Mouse (Mus musculus): ENCODE measurements around the gene Prx. TPM values are rescaled to one million over a fixed set of nuclear protein-coding genes. Genes with fewer than 3 reads are reported as not detected.

Prx gene
- polyA plus RNA-seq, 1 experiment from 2014 or later = 1.8 TPM

DNA sequence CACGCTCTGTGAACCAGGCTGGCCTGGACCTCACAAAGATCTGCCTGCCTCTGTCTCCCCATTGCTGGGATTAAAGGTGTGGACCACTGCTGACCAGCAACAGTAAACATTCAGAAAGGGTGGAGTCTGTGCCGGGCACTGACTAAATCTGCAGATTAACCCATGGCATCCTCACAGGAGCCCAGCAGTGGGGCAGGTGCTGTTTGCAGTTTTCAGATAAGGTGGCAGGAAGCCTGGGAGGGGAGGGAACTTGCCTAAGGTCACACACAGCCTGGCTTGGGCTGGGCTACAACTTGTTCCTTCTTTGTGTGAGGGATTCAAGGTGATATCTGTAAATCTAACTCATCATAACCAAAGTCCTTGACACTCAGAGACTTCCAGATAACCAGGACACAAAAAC is 41.4 kb downstream of the Prx start:
- Histone ChIP-seq H3K4me3 (ENCODE audit: low read length) (no peak overlapping the region), H3K9me3 (ENCODE audit: control insufficient read depth, low read length) (no peaks in the 10 kb centered on the region), H3K4me2 (ENCODE audit: low read length) (no peak overlapping the region), H3K9ac (ENCODE audit: low read depth, low read length) (no peak overlapping the region), H3K36me3 (ENCODE audit: control insufficient read depth, insufficient read depth, low read length) (peaks cover 27% of the 10 kb centered on the region), H3K27me3 (replicated peaks; ENCODE audit: control insufficient read depth, insufficient read depth, low read length) (no peaks in the 10 kb centered on the region), H3K27ac (ENCODE audit: low read depth, low read length) (no peak overlapping the region), H3K4me1 (ENCODE audit: control insufficient read depth, insufficient read depth, low read depth, low read length) (peaks cover 7% of the 10 kb centered on the region)
- 89% methylated on average over 2 of the region's 2 CpGs for WGBS
- no peak for ATAC-seq

DNA sequence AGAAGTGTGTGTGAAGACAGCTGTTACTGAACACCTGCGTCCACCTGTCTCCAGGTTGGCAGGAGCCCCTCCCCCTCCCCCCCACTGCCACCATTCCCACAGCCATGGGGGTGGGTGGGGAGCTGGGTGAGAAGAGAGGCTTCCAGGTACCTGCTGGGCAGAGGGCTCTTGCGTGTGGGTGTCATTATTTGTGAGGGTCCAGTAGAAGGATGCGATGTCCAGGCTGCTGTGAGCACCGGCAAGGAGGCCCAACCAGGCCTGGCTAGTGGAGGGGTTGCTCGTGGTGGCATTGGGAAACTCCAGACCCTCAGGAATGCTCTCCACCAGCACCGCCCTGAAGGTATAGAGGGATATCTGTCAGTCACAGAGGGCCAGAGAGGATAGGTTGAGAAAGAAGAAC is 41.8 kb downstream of the Prx start:
- 88% methylated on average over 6 of the region's 6 CpGs for WGBS
- ATAC-seq = no peak
- no peak overlapping the region for H3K27ac ChIP-seq (ENCODE audit: low read depth, low read length)
- H3K4me3 ChIP-seq (ENCODE audit: low read length) = no peak overlapping the region
- no peak overlapping the region for H3K9ac ChIP-seq (ENCODE audit: low read depth, low read length)
- H3K4me2 ChIP-seq (ENCODE audit: low read length) = no peak overlapping the region
- no peaks in the 10 kb centered on the region for H3K27me3 ChIP-seq (replicated peaks; ENCODE audit: control insufficient read depth, insufficient read depth, low read length)
- peaks cover 23% of the 10 kb centered on the region for H3K36me3 ChIP-seq (ENCODE audit: control insufficient read depth, insufficient read depth, low read length)
- no peaks in the 10 kb centered on the region for H3K9me3 ChIP-seq (ENCODE audit: control insufficient read depth, low read length)
- peaks cover 7% of the 10 kb centered on the region for H3K4me1 ChIP-seq (ENCODE audit: control insufficient read depth, insufficient read depth, low read depth, low read length)

DNA sequence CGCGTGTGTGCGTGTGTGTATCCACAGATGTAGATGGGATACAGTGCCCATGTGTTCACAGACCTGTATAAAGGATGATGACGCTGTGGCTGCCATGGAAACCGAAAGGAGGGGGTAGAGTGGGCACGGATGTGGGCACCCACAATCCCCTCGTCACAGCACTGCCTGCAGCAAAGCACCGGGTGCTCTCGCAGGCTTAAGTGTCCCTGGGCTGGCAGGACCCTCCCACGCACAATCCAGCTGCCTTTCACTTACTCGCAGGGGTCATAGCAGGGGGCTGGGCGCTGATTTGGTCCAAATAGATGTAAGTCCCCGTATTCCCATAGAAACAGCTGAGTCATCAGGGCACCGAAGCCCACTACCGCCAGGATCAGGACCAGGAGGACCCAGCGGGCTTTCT is 42.3 kb downstream of the Prx start:
- Histone ChIP-seq H3K4me2 (ENCODE audit: low read length) (peak overlapping the region; percentile 71), H3K4me1 (ENCODE audit: control insufficient read depth, insufficient read depth, low read depth, low read length) (peaks cover 7% of the 10 kb centered on the region), H3K9me3 (ENCODE audit: control insufficient read depth, low read length) (no peaks in the 10 kb centered on the region), H3K27me3 (replicated peaks; ENCODE audit: control insufficient read depth, insufficient read depth, low read length) (no peaks in the 10 kb centered on the region), H3K36me3 (ENCODE audit: control insufficient read depth, insufficient read depth, low read length) (peaks cover 18% of the 10 kb centered on the region), H3K9ac (ENCODE audit: low read depth, low read length) (peak overlapping the region; percentile 50), H3K4me3 (ENCODE audit: low read length) (peak overlapping the region; percentile 61), H3K27ac (ENCODE audit: low read depth, low read length) (no peak overlapping the region)
- peak; percentile 66 for ATAC-seq
- 57% methylated on average over 16 of the region's 16 CpGs for WGBS

DNA sequence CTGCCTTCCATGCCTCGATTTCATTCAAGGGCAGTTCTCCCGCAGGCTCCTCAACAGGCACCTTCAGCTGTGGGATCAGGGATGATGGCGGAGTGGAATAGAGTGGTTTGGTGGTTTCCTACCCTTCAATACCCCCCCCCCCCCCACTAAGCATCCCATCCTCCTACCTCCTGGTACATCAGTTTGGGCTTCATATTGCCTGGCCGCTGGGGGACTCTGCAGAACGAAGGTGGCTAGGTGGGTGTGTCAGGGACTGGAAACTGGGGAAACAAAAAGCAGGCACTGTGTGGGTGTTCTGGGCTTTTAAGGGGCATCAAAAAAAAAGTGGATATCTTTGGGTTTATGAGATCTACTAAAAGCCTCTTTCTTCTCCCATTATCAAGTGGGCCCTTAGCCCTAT is 42.8 kb downstream of the Prx start:
- H3K36me3 ChIP-seq (ENCODE audit: control insufficient read depth, insufficient read depth, low read length) = peaks cover 13% of the 10 kb centered on the region
- H3K27me3 ChIP-seq (replicated peaks; ENCODE audit: control insufficient read depth, insufficient read depth, low read length) = no peaks in the 10 kb centered on the region
- no peak for ATAC-seq
- H3K4me1 ChIP-seq (ENCODE audit: control insufficient read depth, insufficient read depth, low read depth, low read length) = peaks cover 7% of the 10 kb centered on the region
- peak overlapping the region; percentile 71 for H3K9ac ChIP-seq (ENCODE audit: low read depth, low read length)
- H3K27ac ChIP-seq (ENCODE audit: low read depth, low read length) = no peak overlapping the region
- H3K4me2 ChIP-seq (ENCODE audit: low read length) = peak overlapping the region; percentile 71
- WGBS = 65% methylated on average over 5 of the region's 5 CpGs
- H3K9me3 ChIP-seq (ENCODE audit: control insufficient read depth, low read length) = no peaks in the 10 kb centered on the region
- H3K4me3 ChIP-seq (ENCODE audit: low read length) = peak overlapping the region; percentile 61

DNA sequence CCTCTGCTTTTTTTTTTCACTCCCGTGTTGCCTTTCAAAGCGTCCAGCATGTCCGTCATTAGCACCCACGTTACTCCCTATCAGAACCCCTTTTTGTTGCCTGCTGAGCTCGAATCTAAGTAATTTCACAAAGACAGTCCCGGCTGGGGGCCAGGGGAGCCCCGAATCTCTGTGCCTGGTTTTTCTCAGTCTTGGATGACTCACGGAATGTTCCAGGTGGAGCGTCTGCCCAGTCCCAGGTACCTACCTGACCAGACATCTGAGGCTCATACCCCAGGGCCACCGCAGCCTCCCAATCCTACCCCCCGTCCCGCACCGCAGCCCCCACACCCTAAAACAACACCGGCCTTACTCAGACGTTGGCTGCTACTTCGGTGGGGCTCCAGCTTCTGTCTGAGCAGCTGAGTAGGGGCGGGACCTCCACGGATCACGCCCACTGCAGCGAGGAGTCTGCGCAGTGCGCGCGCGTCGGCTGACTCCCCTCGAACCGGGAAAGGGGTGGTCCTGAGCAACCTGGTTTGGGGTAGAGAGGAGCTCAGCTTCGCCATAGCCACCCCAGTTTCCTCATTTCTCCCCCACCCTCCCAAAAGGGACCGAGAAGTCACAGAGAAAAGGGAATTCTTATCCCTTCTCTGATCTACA is 43.4 kb downstream of the Prx start:
- Histone ChIP-seq H3K4me2 (ENCODE audit: low read length) (peak overlapping the region; percentile 71), H3K27me3 (replicated peaks; ENCODE audit: control insufficient read depth, insufficient read depth, low read length) (no peaks in the 10 kb centered on the region), H3K4me3 (ENCODE audit: low read length) (peak overlapping the region; percentile 61), H3K27ac (ENCODE audit: low read depth, low read length) (no peak overlapping the region; the same call in 1 of the 2 replicates), H3K9ac (ENCODE audit: low read depth, low read length) (peak overlapping the region; percentile 71), H3K36me3 (ENCODE audit: control insufficient read depth, insufficient read depth, low read length) (peaks cover 7% of the 10 kb centered on the region), H3K9me3 (ENCODE audit: control insufficient read depth, low read length) (no peaks in the 10 kb centered on the region), H3K4me1 (ENCODE audit: control insufficient read depth, insufficient read depth, low read depth, low read length) (peaks cover 7% of the 10 kb centered on the region)
- ATAC-seq = peak; percentile 96
- 2% methylated on average over 30 of the region's 30 CpGs for WGBS

DNA sequence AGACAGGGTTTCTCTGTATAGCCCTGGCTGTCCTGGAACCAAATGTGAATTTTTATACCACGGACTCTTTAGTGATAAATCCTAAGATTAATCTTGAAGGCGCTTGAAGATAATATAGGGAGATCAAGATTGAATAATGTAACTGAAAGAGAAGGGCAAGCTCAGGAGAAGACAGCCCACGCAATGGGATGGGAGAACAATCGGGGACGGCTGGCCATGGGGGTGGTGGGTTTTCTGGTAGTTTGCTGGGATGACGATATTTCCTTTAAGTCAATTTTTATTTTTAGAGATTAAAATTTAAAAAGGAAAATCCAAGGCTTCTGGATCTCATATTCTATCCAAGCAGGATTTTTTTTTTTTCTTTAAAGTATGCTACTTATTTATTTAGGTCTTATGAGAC is 43.9 kb downstream of the Prx start:
- Histone ChIP-seq H3K27me3 (replicated peaks; ENCODE audit: control insufficient read depth, insufficient read depth, low read length) (no peaks in the 10 kb centered on the region), H3K9ac (ENCODE audit: low read depth, low read length) (peak overlapping the region; percentile 71), H3K4me3 (ENCODE audit: low read length) (peak overlapping the region; percentile 61), H3K36me3 (ENCODE audit: control insufficient read depth, insufficient read depth, low read length) (peaks cover 6% of the 10 kb centered on the region), H3K4me2 (ENCODE audit: low read length) (peak overlapping the region; percentile 71), H3K27ac (ENCODE audit: low read depth, low read length) (no peak overlapping the region), H3K4me1 (ENCODE audit: control insufficient read depth, insufficient read depth, low read depth, low read length) (peaks cover 7% of the 10 kb centered on the region), H3K9me3 (ENCODE audit: control insufficient read depth, low read length) (no peaks in the 10 kb centered on the region)
- ATAC-seq = no peak; the same call in 1 of the 2 replicates
- 46% methylated on average over 6 of the region's 6 CpGs for WGBS

DNA sequence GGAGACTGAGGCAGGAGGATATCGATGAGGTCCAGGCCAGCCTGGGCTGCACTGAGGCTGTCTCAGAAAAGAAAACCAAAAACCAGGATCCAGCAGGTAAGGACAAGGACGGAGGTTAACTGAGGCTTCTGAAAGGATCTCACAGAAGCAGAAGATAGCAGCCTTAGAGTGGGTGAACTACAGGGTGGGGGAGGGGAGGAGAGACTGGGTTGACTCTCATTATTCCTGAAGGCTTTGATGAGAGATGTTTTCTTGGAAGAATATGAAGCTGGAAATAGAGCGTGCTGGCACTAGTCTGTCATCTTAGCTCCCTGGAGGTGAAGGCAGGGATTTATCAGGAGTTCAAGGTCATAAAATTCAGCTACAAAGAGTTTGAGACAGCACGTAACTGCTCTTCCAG is 44.7 kb downstream of the Prx start:
- WGBS = 91% methylated on average over 4 of the region's 4 CpGs
- Histone ChIP-seq H3K36me3 (ENCODE audit: control insufficient read depth, insufficient read depth, low read length) (peaks cover 6% of the 10 kb centered on the region), H3K27me3 (replicated peaks; ENCODE audit: control insufficient read depth, insufficient read depth, low read length) (no peaks in the 10 kb centered on the region), H3K27ac (ENCODE audit: low read depth, low read length) (no peak overlapping the region), H3K9ac (ENCODE audit: low read depth, low read length) (no peak overlapping the region), H3K4me1 (ENCODE audit: control insufficient read depth, insufficient read depth, low read depth, low read length) (peaks cover 7% of the 10 kb centered on the region), H3K9me3 (ENCODE audit: control insufficient read depth, low read length) (no peaks in the 10 kb centered on the region), H3K4me3 (ENCODE audit: low read length) (no peak overlapping the region), H3K4me2 (ENCODE audit: low read length) (no peak overlapping the region)
- no peak for ATAC-seq

DNA sequence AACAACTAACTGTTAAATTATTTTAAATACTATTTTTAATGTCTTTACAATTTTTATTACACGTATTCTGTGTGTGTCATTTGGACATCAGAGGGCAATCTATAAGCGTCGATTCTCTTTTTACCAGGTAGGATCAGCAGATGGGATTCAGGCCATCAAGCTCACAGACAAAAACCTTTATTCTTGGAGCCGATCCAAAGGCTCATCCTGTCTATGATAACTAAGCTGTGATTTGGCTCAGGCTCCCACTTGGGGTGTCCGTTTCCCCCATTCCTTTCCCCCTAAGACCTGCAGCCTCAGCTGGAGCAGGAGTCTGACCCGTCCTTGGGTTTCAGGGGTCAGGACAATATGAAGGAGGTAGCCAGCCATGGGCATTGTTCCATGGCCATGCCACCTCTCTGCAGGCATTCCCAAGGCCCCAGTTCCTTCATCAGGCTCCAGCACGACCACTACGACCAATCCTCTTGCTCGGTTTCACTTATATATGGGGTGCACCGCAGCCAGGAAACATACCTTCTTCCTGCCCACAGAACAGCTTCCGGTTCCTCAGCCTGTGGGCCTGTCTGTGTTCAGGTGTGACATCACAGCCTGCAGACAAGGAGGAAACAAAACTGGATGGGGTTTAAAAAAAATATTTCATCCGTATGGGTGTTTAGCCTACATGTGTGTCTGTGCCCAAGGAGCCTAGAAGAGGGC is 45.7 kb downstream of the Prx start:
- no peaks in the 10 kb centered on the region for H3K9me3 ChIP-seq (ENCODE audit: control insufficient read depth, low read length)
- H3K4me3 ChIP-seq (ENCODE audit: low read length) = no peak overlapping the region
- H3K4me1 ChIP-seq (ENCODE audit: control insufficient read depth, insufficient read depth, low read depth, low read length) = peaks cover 7% of the 10 kb centered on the region
- no peak for ATAC-seq
- WGBS = 90% methylated on average over 12 of the region's 12 CpGs
- no peaks in the 10 kb centered on the region for H3K27me3 ChIP-seq (replicated peaks; ENCODE audit: control insufficient read depth, insufficient read depth, low read length)
- no peak overlapping the region for H3K4me2 ChIP-seq (ENCODE audit: low read length)
- no peak overlapping the region for H3K27ac ChIP-seq (ENCODE audit: low read depth, low read length)
- H3K36me3 ChIP-seq (ENCODE audit: control insufficient read depth, insufficient read depth, low read length) = no peaks in the 10 kb centered on the region
- H3K9ac ChIP-seq (ENCODE audit: low read depth, low read length) = no peak overlapping the region; the same call in 1 of the 2 replicates

DNA sequence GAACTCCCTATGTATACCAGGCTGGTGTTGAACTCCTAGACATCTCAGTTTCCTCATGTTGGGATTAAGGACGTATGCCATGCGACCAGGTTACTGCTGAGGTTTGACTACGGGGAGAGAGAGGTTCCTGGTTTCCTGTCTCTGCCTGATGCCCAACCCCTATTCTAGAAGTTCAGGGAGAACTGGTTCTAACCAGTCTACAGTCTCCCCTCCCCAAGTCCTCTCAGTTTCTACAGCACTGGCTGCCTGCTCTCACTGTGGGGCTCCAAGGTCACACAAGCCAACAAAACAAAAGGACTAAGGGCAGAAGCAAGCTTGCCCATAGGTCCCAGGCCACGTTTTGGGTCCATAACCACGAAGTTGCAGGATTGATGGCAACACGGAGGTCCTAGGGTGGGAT is 50.5 kb downstream of the Prx start:
- Histone ChIP-seq H3K27me3 (replicated peaks; ENCODE audit: control insufficient read depth, insufficient read depth, low read length) (no peaks in the 10 kb centered on the region), H3K36me3 (ENCODE audit: control insufficient read depth, insufficient read depth, low read length) (no peaks in the 10 kb centered on the region), H3K4me2 (ENCODE audit: low read length) (no peak overlapping the region), H3K9ac (ENCODE audit: low read depth, low read length) (no peak overlapping the region), H3K9me3 (ENCODE audit: control insufficient read depth, low read length) (no peaks in the 10 kb centered on the region), H3K27ac (ENCODE audit: low read depth, low read length) (no peak overlapping the region), H3K4me3 (ENCODE audit: low read length) (no peak overlapping the region), H3K4me1 (ENCODE audit: control insufficient read depth, insufficient read depth, low read depth, low read length) (peaks cover 10% of the 10 kb centered on the region)
- 81% methylated on average over 6 of the region's 6 CpGs for WGBS
- ATAC-seq = no peak

Measured in hindbrain, embryonic 16.5 days (tissue).